Mouse (Mus musculus) heart, postnatal 0 days (tissue): Measurements from ENCODE around the gene Defb20. TPM values are rescaled to one million over a fixed set of nuclear protein-coding genes. Genes with fewer than 3 reads are reported as not detected.

Experiments
- ATAC-seq: fragments of 200-750 bp; cut with Nextera tagmentation; 2 replicates; pipeline ENCODE4 v1.8.0; 2017; ENCODE audit warnings: low read depth, moderate number of reproducible peaks, moderate library complexity; ENCODE audit not compliant: insufficient read depth
- DNase-seq: peaks from one replicate; pipeline ENCODE4 v3.0.0-alpha.2; 2016; ENCODE audit warnings: low spot score
- H3K27ac ChIP-seq: fragments of 300-500 bp; sonication (generic); 2 replicates; pipeline ENCODE4 v1.5.1; 2014; ENCODE audit warnings: low read depth, mild to moderate bottlenecking
- H3K27me3 ChIP-seq: fragments of 300-500 bp; sonication (generic); 2 replicates; pipeline ENCODE4 v1.6.1; 2014; ENCODE audit warnings: low read length, mixed read lengths; ENCODE audit not compliant: control insufficient read depth, insufficient read depth
- H3K36me3 ChIP-seq: fragments of 300-500 bp; sonication (generic); replicated peaks from 2 replicates; pipeline ENCODE4 v1.6.1; 2014; ENCODE audit warnings: low read length, mixed read lengths; ENCODE audit not compliant: control insufficient read depth, insufficient read depth
- H3K4me1 ChIP-seq: fragments of 300-500 bp; sonication (generic); 2 replicates; pipeline ENCODE4 v1.6.1; 2014; ENCODE audit warnings: antibody characterized with exemption; ENCODE audit not compliant: control insufficient read depth, insufficient read depth
- H3K4me2 ChIP-seq: fragments of 300-500 bp; sonication (generic); 2 replicates; pipeline ENCODE4 v1.6.1; 2014; ENCODE audit warnings: low read depth, mild to moderate bottlenecking, low read length, moderate library complexity
- H3K4me3 ChIP-seq: fragments of 300-500 bp; sonication (generic); 2 replicates; pipeline ENCODE4 v1.5.1; 2014; ENCODE audit warnings: low read depth, low read length
- H3K9ac ChIP-seq: fragments of 300-500 bp; sonication (generic); replicated peaks from 2 replicates; pipeline ENCODE4 v1.6.1; 2014; ENCODE audit warnings: low read depth, low read length, mixed read lengths
- H3K9me3 ChIP-seq: fragments of 300-500 bp; sonication (generic); replicated peaks from 2 replicates; pipeline ENCODE4 v1.6.1; 2016; ENCODE audit warnings: low read length; ENCODE audit not compliant: control insufficient read depth
- CTCF ChIP-seq: IDR thresholded peaks from 2 replicates; pipeline ENCODE4 v1.5.1; 2016; ENCODE audit warnings: antibody characterized with exemption, control low read depth, low read depth
- EP300 ChIP-seq: IDR thresholded peaks from 2 replicates; pipeline ENCODE4 v1.6.1; 2016; ENCODE audit warnings: antibody characterized with exemption, low read depth
- WGBS: fragments of 180-500 bp; shearing (Covaris S2); extraction: QIAGEN DNeasy Blood & Tissue Kit; methylation state at CpG from one replicate; pipeline ENCODE4 v1.1.7; 2014; 5-methylcytosine and 5-hydroxymethylcytosine counted together
- polyA plus RNA-seq: library from polyadenylated mRNA; unstranded; fragments of >200 nt; fragmentation: Nextera tagmentation; extraction: Ambion mirVana; gene quantifications from 2 replicates; pipeline ENCODE4 v1.2.1, GENCODE M21; 2015
- total RNA-seq: library from RNA; depleted of rRNA; stranded (reverse); fragments of >200 nt; gene quantifications from 2 replicates; pipeline ENCODE4 v1.2.3, GENCODE M21; 2014; ENCODE audit warnings: low replicate concordance; rRNA removed

The Defb20 gene
- total and polyA plus RNA-seq, 2 experiments from 2014 or later: not detected

DNA sequence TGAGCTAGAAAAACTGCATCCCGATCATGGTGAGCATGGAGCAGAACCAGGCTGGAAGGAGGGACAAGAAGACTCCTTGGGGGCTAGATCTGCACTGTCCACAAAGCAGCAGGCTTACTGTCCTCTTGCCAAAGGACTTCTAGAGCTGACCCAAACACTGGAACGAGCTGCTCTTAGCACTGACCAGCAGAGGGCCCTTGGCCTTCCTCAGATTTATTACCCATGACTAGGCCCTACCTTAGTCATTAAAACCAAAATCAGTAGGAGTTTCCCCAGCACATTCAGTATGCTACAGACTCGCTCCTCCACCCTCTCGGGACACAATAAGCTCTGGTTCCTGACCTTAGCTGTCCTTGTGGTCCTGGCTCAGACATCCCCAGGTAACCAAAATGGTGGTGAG is 41.1 kb downstream of the Defb20 start, which contains the start of gene Defb28:
Gene Defb28, plus strand, starts transcription at position 275 of the 400 bp plus-strand sequence.
- Histone ChIP-seq H3K9me3 (no peaks in the 10 kb centered on the region), H3K36me3 (no peaks in the 10 kb centered on the region), H3K4me3 (no peak within 1 kb of the TSS), H3K27me3 (no peaks in the 10 kb centered on the region), H3K27ac (no peak within 1 kb of the TSS), H3K9ac (no peak within 1 kb of the TSS), H3K4me1 (no peaks in the 10 kb centered on the region), H3K4me2 (no peak within 1 kb of the TSS)
- TF ChIP-seq EP300 (no peak), CTCF (no peak)
- ATAC-seq (no peak), DNase-seq (no peak)
- WGBS: 72% methylated on average over 4 of the region's 4 CpGs

Other genes with a start within 250 kb of the Defb20 start
- gene Tbc1d20, start 183.2 kb upstream of the Defb20 start, total RNA-seq: 60.9 and 65.8 TPM in 2 replicates
- 22.8 and 23.7 TPM in 2 replicates for gene Tbc1d20, start 183.2 kb upstream of the Defb20 start, polyA plus RNA-seq
- gene Rbck1, start 144.4 kb upstream of the Defb20 start, total RNA-seq: 104 and 112 TPM in 2 replicates
- gene Rbck1, start 144.4 kb upstream of the Defb20 start, polyA plus RNA-seq: 52.0 and 54.4 TPM in 2 replicates
- 0.39 TPM in 1 of 2 replicates, not detected in the other for gene Trib3, start 133.0 kb upstream of the Defb20 start, total RNA-seq
- gene Trib3, start 133.0 kb upstream of the Defb20 start, polyA plus RNA-seq: 2.5 and 2.6 TPM in 2 replicates
- not detected in 2 replicates for gene Nrsn2, start 100.4 kb upstream of the Defb20 start, total RNA-seq
- 0.12 and 0.33 TPM in 2 replicates for gene Nrsn2, start 100.4 kb upstream of the Defb20 start, polyA plus RNA-seq
- gene Sox12, start 79.0 kb upstream of the Defb20 start, total RNA-seq: 19.9 and 30.0 TPM in 2 replicates
- gene Sox12, start 79.0 kb upstream of the Defb20 start, polyA plus RNA-seq: 5.0 and 5.5 TPM in 2 replicates
- gene Zcchc3, start 62.0 kb upstream of the Defb20 start, total RNA-seq: 21.1 and 27.2 TPM in 2 replicates
- gene Zcchc3, start 62.0 kb upstream of the Defb20 start, polyA plus RNA-seq: 18.3 and 20.6 TPM in 2 replicates
- gene 6820408C15Rik, start 61.5 kb upstream of the Defb20 start, total RNA-seq: 0.15 and 1.7 TPM in 2 replicates
- gene 6820408C15Rik, start 61.5 kb upstream of the Defb20 start, polyA plus RNA-seq: 5.4 and 5.6 TPM in 2 replicates
- not detected in 2 replicates for gene Defb23, start 12.4 kb upstream of the Defb20 start, total RNA-seq
- not detected in 2 replicates for gene Defb23, start 12.4 kb upstream of the Defb20 start, polyA plus RNA-seq
- gene Defb22, start 13.1 kb downstream of the Defb20 start, total RNA-seq: not detected in 2 replicates
- not detected in 2 replicates for gene Defb22, start 13.1 kb downstream of the Defb20 start, polyA plus RNA-seq
- not detected in 2 replicates for gene Defb26, start 34.6 kb downstream of the Defb20 start, total RNA-seq
- gene Defb26, start 34.6 kb downstream of the Defb20 start, polyA plus RNA-seq: not detected in 2 replicates
- not detected in 2 replicates for gene Defb28, start 41.2 kb downstream of the Defb20 start, total RNA-seq
- gene Defb28, start 41.2 kb downstream of the Defb20 start, polyA plus RNA-seq: not detected in 2 replicates
- gene Defb29, start 63.0 kb downstream of the Defb20 start, total RNA-seq: not detected in 2 replicates
- not detected in 2 replicates for gene Defb29, start 63.0 kb downstream of the Defb20 start, polyA plus RNA-seq
- not detected in 2 replicates for gene Gm17416, start 92.3 kb downstream of the Defb20 start, total RNA-seq
- not detected in 2 replicates for gene Gm17416, start 92.3 kb downstream of the Defb20 start, polyA plus RNA-seq
- not detected in 2 replicates for gene Defb21, start 95.7 kb downstream of the Defb20 start, total RNA-seq
- not detected in 2 replicates for gene Defb21, start 95.7 kb downstream of the Defb20 start, polyA plus RNA-seq
- not detected in 2 replicates for gene Defb19, start 103.2 kb downstream of the Defb20 start, total RNA-seq
- 2.2 and 2.6 TPM in 2 replicates for gene Defb19, start 103.2 kb downstream of the Defb20 start, polyA plus RNA-seq
- gene Defb45, start 122.3 kb downstream of the Defb20 start, total RNA-seq: not detected in 2 replicates
- not detected in 2 replicates for gene Defb45, start 122.3 kb downstream of the Defb20 start, polyA plus RNA-seq
- gene Defb36, start 127.3 kb downstream of the Defb20 start, total RNA-seq: not detected in 2 replicates
- gene Defb36, start 127.3 kb downstream of the Defb20 start, polyA plus RNA-seq: not detected in 2 replicates
- gene Defb25, start 146.0 kb downstream of the Defb20 start, total RNA-seq: not detected in 2 replicates
- 0.53 and 0.54 TPM in 2 replicates for gene Defb25, start 146.0 kb downstream of the Defb20 start, polyA plus RNA-seq
- 4.8 and 12.5 TPM in 2 replicates for gene Rem1, start 149.9 kb downstream of the Defb20 start, total RNA-seq
- gene Rem1, start 149.9 kb downstream of the Defb20 start, polyA plus RNA-seq: 10.2 TPM in 2 replicates
- 68.6 and 72.9 TPM in 2 replicates for gene H13, start 192.4 kb downstream of the Defb20 start, total RNA-seq
- gene H13, start 192.4 kb downstream of the Defb20 start, polyA plus RNA-seq: 53.4 and 55.0 TPM in 2 replicates
- 6.5 and 11.7 TPM in 2 replicates for gene Mcts2, start 210.0 kb downstream of the Defb20 start, total RNA-seq
- 30.9 and 31.6 TPM in 2 replicates for gene Mcts2, start 210.0 kb downstream of the Defb20 start, polyA plus RNA-seq